Mouse (Mus musculus) olfactory bulb, adult 2 months (tissue): ENCODE results near the gene Egf.

ENCODE experiments used
- CTCF ChIP-seq: fragments of 200-500 bp; IDR thresholded peaks from 2 replicates; pipeline ENCODE4 v1.5.1; 2012; ENCODE audit warnings: low read depth, mild to moderate bottlenecking, low read length, moderate library complexity; ENCODE audit not compliant: insufficient read depth
- POLR2A ChIP-seq: fragments of 200-500 bp; IDR thresholded peaks from 2 replicates; pipeline ENCODE4 v1.6.1; 2012; ENCODE audit warnings: mild to moderate bottlenecking, low read depth, low read length, moderate library complexity; ENCODE audit not compliant: insufficient read depth

DNA sequence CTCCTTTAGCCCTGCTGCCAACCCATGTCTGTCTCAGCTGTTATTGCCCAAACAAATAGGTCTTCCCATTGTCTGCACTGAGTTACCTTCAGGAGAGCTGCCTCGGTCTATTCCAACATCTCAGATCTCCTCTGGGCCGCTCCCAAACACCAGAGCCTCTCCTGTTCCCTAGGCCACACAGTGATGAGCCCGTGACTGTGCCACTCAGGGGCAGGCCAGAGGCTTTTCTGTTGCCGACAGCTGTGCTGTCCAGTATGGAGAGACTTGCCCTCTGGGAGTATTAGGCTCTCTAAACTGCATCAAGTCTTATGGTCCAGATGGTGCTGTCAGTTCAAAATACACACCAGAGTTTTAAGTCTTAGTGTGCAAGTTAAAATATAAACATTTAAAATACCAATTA, 61.5 kb downstream of the Egf start:
- TF ChIP-seq CTCF (no peak), POLR2A (no peak)
